Mouse (Mus musculus): ENCODE data around the gene Mak. TPM values are rescaled to one million over a fixed set of nuclear protein-coding genes. Genes with fewer than 3 reads are reported as not detected.

Gene Mak
- total RNA-seq, 1 experiment = 0.54 TPM

DNA sequence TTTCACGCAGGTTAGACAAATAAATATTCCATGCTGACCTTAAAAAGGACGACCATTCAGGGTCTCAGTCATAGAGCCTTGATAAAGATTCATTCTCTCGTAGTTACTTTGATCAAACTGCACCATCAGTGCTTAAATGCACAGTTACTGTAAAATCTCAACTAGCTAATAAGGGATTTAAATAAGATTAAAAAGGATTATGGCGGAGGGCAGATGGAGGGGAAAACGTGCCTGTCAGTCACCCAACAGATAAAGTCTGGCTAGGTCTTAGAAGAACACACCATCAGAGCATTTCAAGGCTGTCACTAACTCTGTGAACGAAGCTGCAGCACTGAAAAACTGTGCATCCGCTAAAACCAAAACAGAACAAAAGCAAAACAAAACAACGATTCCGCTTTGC lies 1.6 kb downstream of the Mak start:
- H3K4me3 ChIP-seq (ENCODE audit: insufficient read depth in 1 of 2, low read depth in 1 of 2, low read length in 2 of 2, poor library complexity in 1 of 2, severe bottlenecking in 1 of 2) = no peak overlapping the region
- H3K9ac ChIP-seq (ENCODE audit: insufficient read depth, low read depth, low read length, poor library complexity, severe bottlenecking) = no peak overlapping the region
- DNase-seq (ENCODE audit: low read depth, low spot score) = no peak
- no peaks in the 10 kb centered on the region for H3K36me3 ChIP-seq (ENCODE audit: control insufficient read depth, insufficient read depth, low read length, poor library complexity, severe bottlenecking)
- TF ChIP-seq CHD2 (IDR thresholded peaks at IDR 0.05; ENCODE audit: low read depth, low read length) = no peak
- no peak for TF ChIP-seq HCFC1 (IDR thresholded peaks at IDR 0.05; ENCODE audit: borderline replicate concordance, insufficient read depth, low read length)
- TF ChIP-seq MAFK (IDR thresholded peaks at IDR 0.05; ENCODE audit: insufficient read depth, low read depth, low read length) = no peak
- TF ChIP-seq ZNF384 (IDR thresholded peaks at IDR 0.05; ENCODE audit: low read depth, low read length) = no peak
- TF ChIP-seq ZC3H11A (IDR thresholded peaks at IDR 0.05; ENCODE audit: borderline replicate concordance, low read depth, low read length) = no peak
- in situ Hi-C loops (cut with MboI; ENCODE audit: low sequenced_read_pairs in 2 of 2, unreplicated experiment in 2 of 2) = loop anchor here in 1 of 2 experiments (25.0 kb wide), 1 partner anchor 159 kb away; the partner anchor contains the start of gene Smim13
- H3K4me1 ChIP-seq (ENCODE audit: control insufficient read depth in 2 of 2, insufficient read depth in 2 of 2, low read length in 2 of 2, poor library complexity in 1 of 2) = 0 out of 4 replicates have a peak, but pooled peaks cover 0 to 5% of the 10 kb centered on the region in 2 experiments
- H3K9me3 ChIP-seq (ENCODE audit: control insufficient read depth, insufficient read depth, low read depth, low read length) = no peaks in the 10 kb centered on the region
- H3K27ac ChIP-seq (ENCODE audit: insufficient read depth, low read depth, low read length, poor library complexity, severe bottlenecking) = no peak overlapping the region

DNA sequence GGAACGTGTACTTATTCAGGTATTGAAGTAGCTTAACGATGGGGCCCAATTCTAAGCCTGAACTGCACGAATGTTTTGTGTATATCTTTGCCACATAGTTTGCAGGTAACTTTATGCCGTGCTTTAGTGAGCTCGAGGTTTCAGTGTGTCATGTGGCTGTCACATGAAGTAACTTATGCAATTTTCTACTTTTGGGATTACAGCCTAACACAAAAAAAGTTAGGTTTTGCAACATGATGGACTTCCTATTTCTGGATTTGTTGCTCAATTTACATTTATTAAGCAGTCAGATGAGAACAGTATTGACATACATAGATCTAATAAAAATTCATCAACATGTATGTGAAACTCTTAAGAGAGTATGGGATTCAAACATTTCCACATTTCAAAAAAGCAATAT lies 5.7 kb downstream of the Mak start:
- DNase-seq (ENCODE audit: low read depth, low spot score) = no peak
- TF ChIP-seq MAFK (IDR thresholded peaks at IDR 0.05; ENCODE audit: insufficient read depth, low read depth, low read length) = no peak
- no peak for TF ChIP-seq CHD2 (IDR thresholded peaks at IDR 0.05; ENCODE audit: low read depth, low read length)
- no peak for TF ChIP-seq ZNF384 (IDR thresholded peaks at IDR 0.05; ENCODE audit: low read depth, low read length)
- no peak for TF ChIP-seq ZC3H11A (IDR thresholded peaks at IDR 0.05; ENCODE audit: borderline replicate concordance, low read depth, low read length)
- no peak for TF ChIP-seq HCFC1 (IDR thresholded peaks at IDR 0.05; ENCODE audit: borderline replicate concordance, insufficient read depth, low read length)
- Histone ChIP-seq H3K4me3 (ENCODE audit: insufficient read depth in 1 of 2, low read depth in 1 of 2, low read length in 2 of 2, poor library complexity in 1 of 2, severe bottlenecking in 1 of 2) (no peak overlapping the region), H3K9me3 (ENCODE audit: control insufficient read depth, insufficient read depth, low read depth, low read length) (no peaks in the 10 kb centered on the region), H3K36me3 (ENCODE audit: control insufficient read depth, insufficient read depth, low read length, poor library complexity, severe bottlenecking) (no peaks in the 10 kb centered on the region), H3K27ac (ENCODE audit: insufficient read depth, low read depth, low read length, poor library complexity, severe bottlenecking) (no peak overlapping the region), H3K9ac (ENCODE audit: insufficient read depth, low read depth, low read length, poor library complexity, severe bottlenecking) (no peak overlapping the region), H3K4me1 (ENCODE audit: control insufficient read depth in 2 of 2, insufficient read depth in 2 of 2, low read length in 2 of 2, poor library complexity in 1 of 2) (0 out of 4 replicates have a peak, but pooled peaks cover 0 to 4% of the 10 kb centered on the region in 2 experiments)
- in situ Hi-C loops (cut with MboI; ENCODE audit: low sequenced_read_pairs in 2 of 2, unreplicated experiment in 2 of 2) = no loop called here

DNA sequence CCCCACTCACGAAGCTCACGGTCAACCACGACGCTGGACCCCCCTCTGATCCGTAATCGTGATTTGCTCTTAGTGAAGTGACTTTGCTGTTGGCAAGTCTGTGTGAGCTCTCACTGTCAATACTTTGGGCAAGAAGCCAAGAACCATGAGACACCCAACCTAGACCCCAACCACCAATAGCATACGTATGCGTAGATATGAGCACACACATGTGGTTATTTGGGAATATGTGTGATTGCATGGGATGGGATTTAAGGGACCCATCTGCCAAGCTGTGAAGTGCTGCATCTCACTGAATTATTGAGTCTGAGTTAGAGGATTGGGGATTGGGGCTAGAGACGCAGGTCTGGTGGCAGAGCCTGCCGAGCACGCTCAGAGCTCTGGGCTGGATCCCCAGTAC lies 7.9 kb downstream of the Mak start:
- in situ Hi-C loops (cut with MboI; ENCODE audit: low sequenced_read_pairs in 2 of 2, unreplicated experiment in 2 of 2) = no loop called here

DNA sequence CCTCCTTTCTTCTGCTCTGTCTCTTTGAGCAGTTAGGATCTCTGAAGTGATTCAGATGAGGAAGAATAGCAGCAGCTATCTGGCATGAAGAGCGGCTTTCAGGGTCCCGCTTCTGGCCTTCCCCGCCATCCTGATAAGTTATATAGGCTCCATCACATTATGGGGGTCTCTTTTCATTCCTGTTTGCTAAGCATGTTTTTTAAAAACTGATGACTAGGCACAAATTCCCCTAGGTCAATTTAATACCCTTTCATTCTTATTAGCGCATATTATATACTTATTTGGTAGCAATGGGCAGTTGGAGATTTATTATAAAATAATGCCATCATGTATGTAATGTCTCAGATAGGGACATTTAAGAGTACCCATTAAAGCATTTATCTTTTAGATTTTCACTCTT lies 11.9 kb downstream of the Mak start:
- no peaks in the 10 kb centered on the region for H3K36me3 ChIP-seq (ENCODE audit: control insufficient read depth, insufficient read depth, low read length, poor library complexity, severe bottlenecking)
- in situ Hi-C loops (cut with MboI; ENCODE audit: low sequenced_read_pairs in 2 of 2, unreplicated experiment in 2 of 2) = no loop called here
- TF ChIP-seq ZC3H11A (IDR thresholded peaks at IDR 0.05; ENCODE audit: borderline replicate concordance, low read depth, low read length) = no peak
- TF ChIP-seq MAFK (IDR thresholded peaks at IDR 0.05; ENCODE audit: insufficient read depth, low read depth, low read length) = peak; percentile 66
- no peaks in the 10 kb centered on the region for H3K9me3 ChIP-seq (ENCODE audit: control insufficient read depth, insufficient read depth, low read depth, low read length)
- H3K27ac ChIP-seq (ENCODE audit: insufficient read depth, low read depth, low read length, poor library complexity, severe bottlenecking) = no peak overlapping the region
- no peaks in the 10 kb centered on the region for H3K4me1 ChIP-seq (ENCODE audit: control insufficient read depth in 2 of 2, insufficient read depth in 2 of 2, low read length in 2 of 2, poor library complexity in 1 of 2)
- no peak overlapping the region for H3K9ac ChIP-seq (ENCODE audit: insufficient read depth, low read depth, low read length, poor library complexity, severe bottlenecking)
- no peak for DNase-seq (ENCODE audit: low read depth, low spot score)
- H3K4me3 ChIP-seq (ENCODE audit: insufficient read depth in 1 of 2, low read depth in 1 of 2, low read length in 2 of 2, poor library complexity in 1 of 2, severe bottlenecking in 1 of 2) = no peak overlapping the region

More for the DNA sequence above, 7.9 kb downstream of the Mak start:
- no peak overlapping the region for H3K27ac ChIP-seq (ENCODE audit: insufficient read depth, low read depth, low read length, poor library complexity, severe bottlenecking)
- H3K9ac ChIP-seq (ENCODE audit: insufficient read depth, low read depth, low read length, poor library complexity, severe bottlenecking) = no peak overlapping the region
- no peak overlapping the region for H3K4me3 ChIP-seq (ENCODE audit: insufficient read depth in 1 of 2, low read depth in 1 of 2, low read length in 2 of 2, poor library complexity in 1 of 2, severe bottlenecking in 1 of 2)
- no peaks in the 10 kb centered on the region for H3K36me3 ChIP-seq (ENCODE audit: control insufficient read depth, insufficient read depth, low read length, poor library complexity, severe bottlenecking)
- DNase-seq (ENCODE audit: low read depth, low spot score) = no peak
- H3K9me3 ChIP-seq (ENCODE audit: control insufficient read depth, insufficient read depth, low read depth, low read length) = no peaks in the 10 kb centered on the region
- TF ChIP-seq ZNF384 (IDR thresholded peaks at IDR 0.05; ENCODE audit: low read depth, low read length) = no peak
- no peak for TF ChIP-seq HCFC1 (IDR thresholded peaks at IDR 0.05; ENCODE audit: borderline replicate concordance, insufficient read depth, low read length)
- no peak for TF ChIP-seq CHD2 (IDR thresholded peaks at IDR 0.05; ENCODE audit: low read depth, low read length)
- TF ChIP-seq ZC3H11A (IDR thresholded peaks at IDR 0.05; ENCODE audit: borderline replicate concordance, low read depth, low read length) = no peak
- no peak for TF ChIP-seq MAFK (IDR thresholded peaks at IDR 0.05; ENCODE audit: insufficient read depth, low read depth, low read length)
- no peaks in the 10 kb centered on the region for H3K4me1 ChIP-seq (ENCODE audit: control insufficient read depth in 2 of 2, insufficient read depth in 2 of 2, low read length in 2 of 2, poor library complexity in 1 of 2)

DNA sequence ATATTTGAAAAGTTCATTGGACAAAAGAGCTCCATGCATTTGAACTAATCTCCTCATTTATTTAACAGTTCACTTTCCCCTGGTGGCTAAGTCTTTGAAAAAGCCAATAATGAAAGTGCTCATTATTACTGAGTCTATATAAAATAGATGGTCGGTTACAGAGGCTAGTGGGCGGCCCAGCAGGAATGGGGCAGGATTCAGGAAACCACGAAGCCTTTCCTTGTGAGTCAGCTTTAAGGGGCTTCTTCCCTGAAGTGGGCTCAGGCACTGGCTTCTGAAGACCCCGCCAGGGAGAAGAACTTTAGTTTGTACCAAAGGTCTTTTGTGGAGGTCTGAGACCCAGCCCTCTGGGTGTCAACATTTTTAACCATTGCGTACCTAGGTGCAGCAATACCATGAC lies 27.5 kb downstream of the Mak start:
- Histone ChIP-seq H3K36me3 (ENCODE audit: control insufficient read depth, insufficient read depth, low read length, poor library complexity, severe bottlenecking) (no peaks in the 10 kb centered on the region), H3K4me1 (ENCODE audit: control insufficient read depth in 2 of 2, insufficient read depth in 2 of 2, low read length in 2 of 2, poor library complexity in 1 of 2) (no peaks in the 10 kb centered on the region), H3K27ac (ENCODE audit: insufficient read depth, low read depth, low read length, poor library complexity, severe bottlenecking) (no peak overlapping the region), H3K9me3 (ENCODE audit: control insufficient read depth, insufficient read depth, low read depth, low read length) (no peaks in the 10 kb centered on the region), H3K4me3 (ENCODE audit: insufficient read depth in 1 of 2, low read depth in 1 of 2, low read length in 2 of 2, poor library complexity in 1 of 2, severe bottlenecking in 1 of 2) (no peak overlapping the region), H3K9ac (ENCODE audit: insufficient read depth, low read depth, low read length, poor library complexity, severe bottlenecking) (no peak overlapping the region)
- in situ Hi-C loops (cut with MboI; ENCODE audit: low sequenced_read_pairs in 2 of 2, unreplicated experiment in 2 of 2) = no loop called here
- TF ChIP-seq CHD2 (IDR thresholded peaks at IDR 0.05; ENCODE audit: low read depth, low read length) = no peak
- no peak for TF ChIP-seq MAFK (IDR thresholded peaks at IDR 0.05; ENCODE audit: insufficient read depth, low read depth, low read length)
- TF ChIP-seq ZC3H11A (IDR thresholded peaks at IDR 0.05; ENCODE audit: borderline replicate concordance, low read depth, low read length) = no peak
- no peak for DNase-seq (ENCODE audit: low read depth, low spot score)

Data from ES-E14 (cell line).